ENCODE assay signal across 9 mouse cellular contexts in genomic region chr5:43841144-43842010, GRCm38 (mm10). TPM values are rescaled to one million over a fixed set of nuclear protein-coding genes. Genes with fewer than 3 reads are reported as not detected.
DNase-seq lines count a peak whose midpoint lies in the region; ATAC-seq lines count a peak whose summit lies in the region.
"Had no signal": no experiment of that assay in that cellular context is flagged by ENCODE, and none has a peak within 500 bp of the region (broad histone marks: within the 10 kb centered on the region; RNA-seq: fewer than 3 reads in every experiment).

No protein-coding gene starts in this region.

- 50% methylated on average over 11 of the region's 11 CpGs for WGBS in forebrain, embryonic 10.5 days
- WGBS in forebrain, embryonic 15.5 days: 53% methylated on average over 11 of the region's 11 CpGs
- WGBS in lung, embryonic 16.5 days: 19% methylated on average over 11 of the region's 11 CpGs

- no peak for ATAC-seq in forebrain, embryonic 15.5 days (replicated peaks)
- peak; percentile 85 for ATAC-seq in inflammation-experienced regulatory T-cells, adult 6 months
- peak; percentile 77 for ATAC-seq in lung, embryonic 16.5 days (ENCODE audit: low read depth)

- no peaks in the 10 kb centered on the region for H3K36me3 ChIP-seq in forebrain, embryonic 10.5 days (replicated peaks)
- no peaks in the 10 kb centered on the region for H3K36me3 ChIP-seq in forebrain, embryonic 15.5 days
- H3K36me3 ChIP-seq in lung, embryonic 16.5 days (ENCODE audit: control insufficient read depth, insufficient read depth, low read length): no peaks in the 10 kb centered on the region
- H3K36me3 ChIP-seq: limb, embryonic 13.5 days had no signal

- H3K9ac ChIP-seq in forebrain, embryonic 15.5 days (replicated peaks): no peak overlapping the region
- H3K9ac ChIP-seq in lung, embryonic 16.5 days (ENCODE audit: low read length): 0 out of 2 replicates have a peak overlapping the region, but pooled peaks have one; percentile 12
- H3K9ac ChIP-seq: limb, embryonic 13.5 days had no signal

- no peaks in the 10 kb centered on the region for H3K27me3 ChIP-seq in forebrain, embryonic 10.5 days (ENCODE audit: poor library complexity, severe bottlenecking)
- H3K27me3 ChIP-seq in forebrain, embryonic 15.5 days: no peaks in the 10 kb centered on the region
- no peaks in the 10 kb centered on the region for H3K27me3 ChIP-seq in lung, embryonic 16.5 days (ENCODE audit: control insufficient read depth, insufficient read depth, low read depth, low read length)
- H3K27me3 ChIP-seq: limb, embryonic 13.5 days had no signal

- no peak overlapping the region for H3K27ac ChIP-seq in forebrain, embryonic 10.5 days
- no peak overlapping the region for H3K27ac ChIP-seq in forebrain, embryonic 15.5 days (replicated peaks)
- H3K27ac ChIP-seq in lung, embryonic 16.5 days (ENCODE audit: low read length): peak overlapping the region; percentile 35; the same call in 1 of the 2 replicates
- H3K27ac ChIP-seq: limb, embryonic 13.5 days had no signal

- peaks cover 5% of the 10 kb centered on the region; the same call in 1 of the 2 replicates for H3K9me3 ChIP-seq in forebrain, embryonic 10.5 days
- no peaks in the 10 kb centered on the region for H3K9me3 ChIP-seq in forebrain, embryonic 15.5 days
- no peaks in the 10 kb centered on the region for H3K9me3 ChIP-seq in lung, embryonic 16.5 days (ENCODE audit: control insufficient read depth, low read length)

- peak; percentile 32 for DNase-seq in forebrain, embryonic 10.5 days (ENCODE audit: extremely low spot score, low spot score)
- peak; percentile 88 for DNase-seq in 416B (ENCODE audit: low read depth)
- DNase-seq in brain, adult 2 months (ENCODE audit: low read depth, low spot score): peak; percentile 83
- peak; percentile 53 for DNase-seq in fibroblast of lung, adult 2 months (ENCODE audit: low read depth)
- DNase-seq in retina, embryonic 14.5 days (ENCODE audit: low spot score): peak; percentile 91

- no peak overlapping the region for H3K4me3 ChIP-seq in forebrain, embryonic 10.5 days
- no peak overlapping the region for H3K4me3 ChIP-seq in forebrain, embryonic 15.5 days
- H3K4me3 ChIP-seq in lung, embryonic 16.5 days (ENCODE audit: low read length): peak overlapping the region; percentile 24
- H3K4me3 ChIP-seq: limb, embryonic 13.5 days had no signal

- H3K4me1 ChIP-seq in forebrain, embryonic 10.5 days: peaks cover 4% of the 10 kb centered on the region
- H3K4me1 ChIP-seq in forebrain, embryonic 15.5 days: no peaks in the 10 kb centered on the region
- H3K4me1 ChIP-seq in lung, embryonic 16.5 days (replicated peaks; ENCODE audit: control insufficient read depth, insufficient read depth, low read length): no peaks in the 10 kb centered on the region; the same call in 1 of the 2 replicates

- no peak overlapping the region for H3K4me2 ChIP-seq in forebrain, embryonic 15.5 days (replicated peaks)
- H3K4me2 ChIP-seq in lung, embryonic 16.5 days (ENCODE audit: low read depth, low read length): peak overlapping the region; percentile 53
- H3K4me2 ChIP-seq: limb, embryonic 13.5 days had no signal

RNA-seq across cellular contexts. Expression of gene Fbxl5, which starts 19.9 kb away (rescaled TPM):
- polyA plus RNA-seq in forebrain, embryonic 10.5 days (2016; fragmentation: Nextera tagmentation; extraction: Ambion mirVana): 57.7 and 58.4 TPM in 2 replicates
- 71.9 and 75.7 TPM in 2 replicates for polyA plus RNA-seq in forebrain, embryonic 15.5 days (2015; fragmentation: Nextera tagmentation; extraction: Ambion mirVana)
- polyA plus RNA-seq in inflammation-experienced regulatory T-cells, adult 6 months (2017; shearing (Covaris generic)): 10 to 100 TPM; 64.3 to 71.7 (median 67.1) TPM
- 72.5 and 73.5 TPM in 2 replicates for polyA plus RNA-seq in lung, embryonic 16.5 days (2015; fragmentation: Nextera tagmentation; extraction: Ambion mirVana)

RNA-seq across cellular contexts. Expression of gene Bst1, which starts 22.7 kb away (rescaled TPM):
- polyA plus RNA-seq in forebrain, embryonic 10.5 days (2016; fragmentation: Nextera tagmentation; extraction: Ambion mirVana): 0.12 TPM in 1 of 2 replicates, not detected in the other
- not detected in 2 replicates for polyA plus RNA-seq in forebrain, embryonic 15.5 days (2015; fragmentation: Nextera tagmentation; extraction: Ambion mirVana)
- under 1 TPM in 2 of 3 experiments, not detected in 1; 0.20 to 0.26 TPM for polyA plus RNA-seq in inflammation-experienced regulatory T-cells, adult 6 months (2017; shearing (Covaris generic))
- 2.0 and 2.6 TPM in 2 replicates for polyA plus RNA-seq in lung, embryonic 16.5 days (2015; fragmentation: Nextera tagmentation; extraction: Ambion mirVana)

RNA-seq across cellular contexts. Expression of gene Cd38, which starts 27.0 kb away (rescaled TPM):
- polyA plus RNA-seq in forebrain, embryonic 10.5 days (2016; fragmentation: Nextera tagmentation; extraction: Ambion mirVana): 6.7 and 7.0 TPM in 2 replicates
- 1.6 and 1.8 TPM in 2 replicates for polyA plus RNA-seq in forebrain, embryonic 15.5 days (2015; fragmentation: Nextera tagmentation; extraction: Ambion mirVana)
- 10 to 100 TPM; 46.2 to 79.7 (median 73.6) TPM for polyA plus RNA-seq in inflammation-experienced regulatory T-cells, adult 6 months (2017; shearing (Covaris generic))
- polyA plus RNA-seq in lung, embryonic 16.5 days (2015; fragmentation: Nextera tagmentation; extraction: Ambion mirVana): 30.2 and 31.6 TPM in 2 replicates

Comparison
In these comparisons a context has a peak if more than half of its experiments do, and no peak if none do; other contexts are left out.
1. DNase-seq: peak in every context shown above with its lines; median percentile 91 in retina, embryonic 14.5 days; 88 in 416B; 83 in brain, adult 2 months; 53 in fibroblast of lung, adult 2 months; 32 in forebrain, embryonic 10.5 days.